Mouse (Mus musculus) neural tube, embryonic 15.5 days (tissue): ENCODE results near the gene Metap1. TPM values are rescaled to one million over a fixed set of nuclear protein-coding genes. Genes with fewer than 3 reads are reported as not detected.
"Not testable (repeated sequence)": the region's sequence is repeated elsewhere in the genome, so short reads cannot be mapped to it uniquely, and the experiment has no call there.

Experiments
- ATAC-seq: fragments of 200-750 bp; cut with Nextera tagmentation; 2 replicates; pipeline ENCODE4 v1.8.0; 2017; ENCODE audit warnings: mild to moderate bottlenecking, moderate TSS enrichment, moderate library complexity; ENCODE audit not compliant: low FRiP score
- H3K27ac ChIP-seq: fragments of 300-500 bp; sonication (generic); replicated peaks from 2 replicates; pipeline ENCODE4 v1.5.1; 2015; ENCODE audit warnings: mild to moderate bottlenecking, inconsistent platforms
- H3K27me3 ChIP-seq: fragments of 300-500 bp; sonication (generic); replicated peaks from 2 replicates; pipeline ENCODE4 v1.6.1; 2015; ENCODE audit warnings: inconsistent platforms
- H3K36me3 ChIP-seq: fragments of 300-500 bp; sonication (generic); 2 replicates; pipeline ENCODE4 v1.6.1; 2015; ENCODE audit warnings: inconsistent platforms
- H3K4me1 ChIP-seq: fragments of 300-500 bp; sonication (generic); 2 replicates; pipeline ENCODE4 v1.6.1; 2015; ENCODE audit warnings: inconsistent platforms
- H3K4me2 ChIP-seq: fragments of 300-500 bp; sonication (generic); 2 replicates; pipeline ENCODE4 v1.6.1; 2015; ENCODE audit warnings: inconsistent platforms, mild to moderate bottlenecking, moderate library complexity
- H3K4me3 ChIP-seq: fragments of 300-500 bp; sonication (generic); replicated peaks from 2 replicates; pipeline ENCODE4 v1.5.1; 2015; ENCODE audit warnings: mild to moderate bottlenecking, inconsistent platforms
- H3K9ac ChIP-seq: fragments of 300-500 bp; sonication (generic); replicated peaks from 2 replicates; pipeline ENCODE4 v1.6.1; 2015; ENCODE audit warnings: mild to moderate bottlenecking, inconsistent platforms
- H3K9me3 ChIP-seq: fragments of 300-500 bp; sonication (generic); replicated peaks from 2 replicates; pipeline ENCODE4 v1.6.1; 2016; ENCODE audit warnings: inconsistent platforms
- WGBS: fragments of 180-500 bp; shearing (Covaris S2); methylation state at CpG from one replicate; pipeline ENCODE4 v1.1.7; 2015; ENCODE audit warnings: mixed read lengths; 5-methylcytosine and 5-hydroxymethylcytosine counted together
- polyA plus RNA-seq: library from polyadenylated mRNA; unstranded; fragments of >200 nt; fragmentation: Nextera tagmentation; extraction: Ambion mirVana; gene quantifications from 2 replicates; pipeline ENCODE4 v1.2.1, GENCODE M21; 2015

The Metap1 gene
- polyA plus RNA-seq, 1 experiment from 2014 or later: 47.0 TPM

- no peaks in the 10 kb centered on the region for H3K4me1 ChIP-seq
- H3K27ac ChIP-seq: no peak overlapping the region
- no peaks in the 10 kb centered on the region for H3K27me3 ChIP-seq
- no peaks in the 10 kb centered on the region for H3K36me3 ChIP-seq
- no peak overlapping the region for H3K4me3 ChIP-seq
- H3K9ac ChIP-seq: no peak overlapping the region
- WGBS: 63% methylated on average over 4 of the region's 4 CpGs
- no peak overlapping the region for H3K4me2 ChIP-seq
- no peaks in the 10 kb centered on the region for H3K9me3 ChIP-seq
- ATAC-seq: no peak
These were observed 9.4 kb upstream of the Metap1 start for GRCm38 (mm10) chr3:138498731-138499130.

DNA sequence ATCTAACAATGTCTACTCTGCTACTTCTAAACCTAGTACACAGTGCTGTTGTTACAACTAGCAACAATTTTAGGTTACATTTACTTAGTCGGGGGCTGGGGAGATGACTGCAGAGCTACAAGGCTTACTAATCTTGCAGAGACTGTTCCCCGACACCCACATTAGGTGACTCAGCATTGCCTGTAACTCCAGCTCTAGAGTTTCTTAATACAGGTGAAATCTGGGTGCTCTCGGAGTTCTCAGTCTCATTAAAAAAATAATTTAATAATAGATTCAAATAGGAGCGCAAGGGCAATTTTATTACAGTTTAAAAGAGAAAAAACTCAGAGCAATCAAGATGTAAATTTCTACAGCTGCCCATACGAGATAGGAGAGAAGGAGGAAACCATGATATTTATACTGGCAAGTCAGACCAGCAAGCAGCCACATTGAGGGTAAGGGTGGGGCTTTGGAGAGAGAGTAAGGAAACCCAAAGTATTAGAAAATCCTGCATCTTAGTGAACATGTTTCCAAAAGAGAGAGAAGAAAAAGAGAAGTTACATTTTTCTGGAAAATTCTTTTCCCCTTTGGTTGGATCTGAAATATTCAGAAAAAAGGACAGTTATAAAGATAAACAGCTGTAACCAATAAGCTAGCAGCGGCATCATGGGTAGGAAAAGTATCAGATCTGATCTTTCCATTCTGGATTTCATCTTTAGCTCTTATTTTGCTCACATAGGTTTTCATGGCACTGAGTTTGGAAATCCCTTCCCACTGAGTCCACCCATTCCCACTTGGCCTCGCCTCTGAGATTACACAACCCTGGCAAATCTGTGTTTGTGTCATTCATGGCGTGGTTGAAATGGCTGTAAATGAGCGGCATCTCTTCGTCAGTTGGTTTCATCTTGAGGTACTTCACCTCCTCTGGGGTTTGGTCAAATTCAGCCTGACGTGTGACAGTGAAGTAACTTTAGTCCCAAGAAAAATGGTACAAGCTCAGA lies 6.1 kb upstream of the Metap1 start:
- Histone ChIP-seq H3K9me3 (no peaks in the 10 kb centered on the region), H3K27me3 (no peaks in the 10 kb centered on the region), H3K9ac (no peak overlapping the region), H3K4me1 (no peaks in the 10 kb centered on the region), H3K4me3 (no peak overlapping the region), H3K36me3 (no peaks in the 10 kb centered on the region), H3K4me2 (no peak overlapping the region), H3K27ac (no peak overlapping the region)
- WGBS: 87% methylated on average over 11 of the region's 11 CpGs
- ATAC-seq: no peak

- WGBS: 33% methylated on average over 1 of the region's 1 CpGs
These were observed 5.2 kb upstream of the Metap1 start for GRCm38 (mm10) chr3:138494565-138494964.

GRCm38 (mm10) chr3:138493668-138494067 lies 4.4 kb upstream of the Metap1 start:
- Histone ChIP-seq H3K4me3 (no peak overlapping the region), H3K27ac (no peak overlapping the region), H3K9ac (no peak overlapping the region), H3K27me3 (no peaks in the 10 kb centered on the region), H3K4me2 (no peak overlapping the region), H3K4me1 (peaks cover 3% of the 10 kb centered on the region; the same call in 1 of the 2 replicates), H3K36me3 (no peaks in the 10 kb centered on the region), H3K9me3 (no peaks in the 10 kb centered on the region)
- 92% methylated on average over 3 of the region's 3 CpGs for WGBS
- no peak for ATAC-seq

More at GRCm38 (mm10) chr3:138494565-138494964, 5.2 kb upstream of the Metap1 start:
- no peak for ATAC-seq
- no peak overlapping the region for H3K4me2 ChIP-seq
- no peak overlapping the region for H3K27ac ChIP-seq
- no peaks in the 10 kb centered on the region for H3K27me3 ChIP-seq
- H3K4me3 ChIP-seq: no peak overlapping the region
- H3K9ac ChIP-seq: no peak overlapping the region
- H3K9me3 ChIP-seq: no peaks in the 10 kb centered on the region
- H3K4me1 ChIP-seq: peaks cover 3% of the 10 kb centered on the region; the same call in 1 of the 2 replicates
- no peaks in the 10 kb centered on the region for H3K36me3 ChIP-seq

DNA sequence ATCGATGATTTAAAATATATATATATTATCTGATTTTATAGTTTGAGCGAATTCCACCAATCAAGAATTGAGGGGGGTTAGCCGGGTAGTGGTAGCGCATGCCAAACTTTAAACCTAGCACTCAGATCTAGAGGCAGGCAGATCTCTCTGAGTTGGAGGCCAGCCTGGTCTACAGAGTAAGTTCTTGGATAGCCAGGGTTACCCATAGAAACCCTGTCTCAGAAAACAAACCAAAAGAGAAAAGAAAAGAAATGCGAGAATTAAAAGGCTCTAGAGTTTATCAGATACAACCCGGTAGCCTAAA lies 671 bp upstream of the Metap1 start:
- Histone ChIP-seq H3K4me2 (peak overlapping the region; percentile 67), H3K4me1 (peaks cover 15% of the 10 kb centered on the region), H3K27me3 (no peaks in the 10 kb centered on the region), H3K27ac (no peak overlapping the region; the same call in 1 of the 2 replicates), H3K9me3 (no peaks in the 10 kb centered on the region), H3K36me3 (peaks cover 4% of the 10 kb centered on the region), H3K9ac (peak overlapping the region; percentile 59), H3K4me3 (peak overlapping the region; percentile 85)
- ATAC-seq: peak; percentile 36; the same call in 1 of the 2 replicates
- 29% methylated on average over 6 of the region's 6 CpGs for WGBS

DNA sequence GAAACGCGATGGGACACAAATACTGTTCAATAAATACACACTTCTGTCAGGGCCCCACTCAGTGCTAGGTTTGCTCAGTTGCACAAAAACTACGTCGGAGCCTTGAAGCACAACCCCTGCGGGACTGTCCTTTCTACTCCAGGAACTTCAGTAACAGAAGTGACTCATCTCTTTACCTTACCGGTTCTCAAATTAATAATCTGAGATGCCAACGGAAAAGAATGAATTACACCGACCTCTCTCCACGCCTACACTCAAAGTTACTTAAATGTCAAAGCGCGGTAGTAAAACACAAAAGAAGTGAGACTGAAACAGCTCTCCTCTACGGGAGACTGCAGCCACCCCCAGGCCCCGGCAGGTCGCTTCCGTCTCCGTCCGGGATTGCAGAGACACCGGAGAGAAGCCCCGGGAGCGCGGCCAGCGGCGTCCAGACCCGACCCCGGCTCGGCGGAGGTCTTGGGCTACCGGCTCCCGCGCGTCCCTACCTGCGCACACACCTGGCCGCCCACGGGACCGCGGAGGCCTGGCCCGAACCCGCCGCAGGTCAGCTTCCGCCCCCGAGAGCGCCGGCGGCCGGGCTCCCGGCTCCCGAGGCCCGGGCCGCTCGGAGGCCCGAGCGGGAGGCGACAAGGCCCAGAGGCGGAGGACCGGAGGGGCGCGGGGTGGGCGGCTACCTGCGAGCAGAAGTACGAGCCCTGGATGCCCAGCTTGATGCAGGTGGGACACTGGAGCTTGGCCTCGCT lies 560 bp downstream of the Metap1 start:
- Histone ChIP-seq H3K4me2 (peak overlapping the region; percentile 67), H3K27ac (peak overlapping the region; percentile 84), H3K27me3 (no peaks in the 10 kb centered on the region), H3K9ac (peak overlapping the region; percentile 78), H3K9me3 (no peaks in the 10 kb centered on the region), H3K36me3 (peaks cover 9% of the 10 kb centered on the region), H3K4me3 (peak overlapping the region; percentile 85), H3K4me1 (peaks cover 15% of the 10 kb centered on the region)
- ATAC-seq: peak; percentile 58
- WGBS: under 1% methylated on average over 57 of the region's 61 CpGs

GRCm38 (mm10) chr3:138483240-138483639 lies 6.1 kb downstream of the Metap1 start:
- ATAC-seq: no peak
- WGBS: 87% methylated on average over 2 of the region's 2 CpGs
- Histone ChIP-seq H3K27me3 (no peaks in the 10 kb centered on the region), H3K9ac (no peak overlapping the region), H3K9me3 (no peaks in the 10 kb centered on the region), H3K4me2 (no peak overlapping the region), H3K27ac (no peak overlapping the region), H3K36me3 (peaks cover 28% of the 10 kb centered on the region), H3K4me1 (peaks cover 12% of the 10 kb centered on the region), H3K4me3 (no peak overlapping the region)

- Histone ChIP-seq H3K9ac (no peak overlapping the region), H3K27ac (no peak overlapping the region), H3K4me3 (no peak overlapping the region), H3K4me1 (peaks cover 3% of the 10 kb centered on the region; the same call in 1 of the 2 replicates), H3K36me3 (peaks cover 28% of the 10 kb centered on the region), H3K27me3 (no peaks in the 10 kb centered on the region), H3K4me2 (no peak overlapping the region), H3K9me3 (no peaks in the 10 kb centered on the region)
- no peak for ATAC-seq
- WGBS: 61% methylated on average over 14 of the region's 14 CpGs
These were observed 7.6 kb downstream of the Metap1 start for GRCm38 (mm10) chr3:138481526-138482284.

DNA sequence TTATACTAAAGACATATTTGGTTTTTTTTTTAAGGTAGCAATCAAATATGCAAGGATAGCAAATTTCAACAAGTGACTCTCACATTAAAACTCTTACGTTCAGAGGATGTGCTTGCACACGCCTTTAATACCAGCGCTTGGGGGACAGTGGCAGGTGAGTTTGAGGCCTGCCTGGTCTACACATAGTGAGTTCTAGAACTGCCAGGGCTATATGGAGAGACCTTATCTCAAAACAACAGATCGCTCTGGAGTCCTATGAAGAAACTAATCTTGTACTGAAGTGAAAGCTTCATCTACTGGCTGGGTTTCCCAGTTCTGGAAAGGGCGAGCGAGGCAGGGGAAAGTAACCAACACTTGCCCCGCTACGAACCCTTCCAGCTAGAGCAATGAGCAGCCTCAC lies 9.8 kb downstream of the Metap1 start:
- WGBS: 98% methylated on average over 8 of the region's 8 CpGs
- no peak overlapping the region for H3K27ac ChIP-seq
- H3K4me3 ChIP-seq: no peak overlapping the region
- no peaks in the 10 kb centered on the region for H3K9me3 ChIP-seq
- no peak overlapping the region for H3K9ac ChIP-seq
- peaks cover 23% of the 10 kb centered on the region for H3K36me3 ChIP-seq
- H3K27me3 ChIP-seq: no peaks in the 10 kb centered on the region
- no peak for ATAC-seq
- H3K4me1 ChIP-seq: peaks cover 3% of the 10 kb centered on the region; the same call in 1 of the 2 replicates
- H3K4me2 ChIP-seq: no peak overlapping the region

- Histone ChIP-seq H3K9ac (no peak overlapping the region), H3K27me3 (no peaks in the 10 kb centered on the region), H3K9me3 (no peaks in the 10 kb centered on the region), H3K4me2 (no peak overlapping the region), H3K4me1 (no peaks in the 10 kb centered on the region), H3K36me3 (peaks cover 59% of the 10 kb centered on the region), H3K27ac (no peak overlapping the region), H3K4me3 (no peak overlapping the region)
- 83% methylated on average over 3 of the region's 3 CpGs for WGBS
- no peak for ATAC-seq
These were observed 18.2 kb downstream of the Metap1 start for GRCm38 (mm10) chr3:138471066-138471465.

- H3K36me3 ChIP-seq: peaks cover 67% of the 10 kb centered on the region
- ATAC-seq, H3K27me3 ChIP-seq, H3K9ac ChIP-seq, H3K27ac ChIP-seq, H3K4me1 ChIP-seq, H3K4me2 ChIP-seq, H3K9me3 ChIP-seq, H3K4me3 ChIP-seq: not testable (repeated sequence)
- 100% methylated on average over 1 of the region's 1 CpGs for WGBS
These were observed 22.7 kb downstream of the Metap1 start for GRCm38 (mm10) chr3:138466656-138467055.
